Mouse (Mus musculus): Measurements from ENCODE around the gene Flna.
A peak's percentile ranks its signal among the peaks of the same experiment; 100 is the strongest.

The Flna gene

DNA sequence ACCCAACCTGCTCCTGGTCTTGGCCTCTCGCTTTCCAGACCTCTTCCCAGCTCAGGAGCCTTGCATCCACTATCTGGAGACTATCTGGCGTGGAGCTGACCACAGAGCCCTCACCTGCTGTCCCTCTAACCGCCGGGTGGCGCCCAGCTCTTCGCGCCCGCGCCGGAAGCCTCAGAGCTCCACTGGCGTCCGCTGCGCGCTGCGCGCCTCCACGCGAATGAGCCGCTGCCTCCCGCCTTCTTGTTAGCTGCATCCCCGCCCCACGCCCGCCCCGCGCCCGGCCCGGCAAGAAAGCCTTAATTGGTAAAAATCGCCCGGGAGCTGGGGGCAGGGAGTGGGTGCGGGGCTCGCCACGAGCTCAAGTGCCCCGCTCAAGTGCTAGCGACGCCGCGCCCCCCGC, at the start of gene Flna:
Flna (minus strand) TSS at position 206 of the 400 bp plus-strand sequence.
- DNase-seq: peak; percentile 79 to 80

DNA sequence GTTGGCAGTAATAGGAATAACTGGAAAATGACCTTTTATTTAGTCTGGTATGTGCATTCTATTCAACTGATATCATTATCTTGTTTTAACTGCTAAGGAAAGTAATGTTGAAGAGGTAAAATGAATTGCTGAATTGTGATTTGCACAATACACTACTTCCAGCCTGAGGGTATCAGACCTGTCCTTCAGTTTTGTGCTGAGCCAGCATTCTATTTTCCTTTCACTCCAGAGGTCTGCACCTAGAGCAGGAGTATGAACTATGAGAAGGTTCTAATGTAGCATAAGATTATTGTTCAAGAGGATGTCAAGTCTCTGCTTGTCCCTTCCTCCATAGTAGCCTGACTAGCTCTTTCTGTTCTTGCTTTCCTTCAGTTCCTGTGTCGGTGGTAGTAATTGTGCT, 48.7 kb upstream of the Flna start:
- no peak for DNase-seq

- DNase-seq: peak; percentile 92 to 96
Measured at GRCm38 (mm10) chrX:74296538-74297448, 47.2 kb upstream of the Flna start, which contains the start of gene Atp6ap1. Gene Atp6ap1, plus strand, starts transcription at chrX:74297097.

GRCm38 (mm10) chrX:74293431-74293830, 43.8 kb upstream of the Flna start:
- no peak for DNase-seq

DNA sequence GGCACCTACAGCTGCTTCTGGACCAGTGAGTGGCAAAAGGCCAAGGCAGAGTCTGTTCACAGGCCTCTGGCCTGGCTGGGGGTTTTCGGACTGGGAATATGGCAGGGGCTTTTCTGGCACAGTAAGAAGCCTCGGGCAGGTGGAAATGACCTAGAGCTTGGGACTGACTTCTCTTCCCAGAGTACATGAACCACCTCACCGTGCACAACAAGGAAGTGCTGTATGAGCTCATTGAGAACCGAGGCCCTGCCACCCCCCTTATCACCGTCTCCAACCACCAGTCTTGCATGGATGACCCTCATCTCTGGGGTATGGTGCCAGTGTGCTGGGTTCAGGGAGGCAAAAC, 33.4 kb upstream of the Flna start:
- DNase-seq: no peak

GRCm38 (mm10) chrX:74282395-74283091, 32.9 kb upstream of the Flna start:
- DNase-seq: peak; percentile 84 to 87

DNA sequence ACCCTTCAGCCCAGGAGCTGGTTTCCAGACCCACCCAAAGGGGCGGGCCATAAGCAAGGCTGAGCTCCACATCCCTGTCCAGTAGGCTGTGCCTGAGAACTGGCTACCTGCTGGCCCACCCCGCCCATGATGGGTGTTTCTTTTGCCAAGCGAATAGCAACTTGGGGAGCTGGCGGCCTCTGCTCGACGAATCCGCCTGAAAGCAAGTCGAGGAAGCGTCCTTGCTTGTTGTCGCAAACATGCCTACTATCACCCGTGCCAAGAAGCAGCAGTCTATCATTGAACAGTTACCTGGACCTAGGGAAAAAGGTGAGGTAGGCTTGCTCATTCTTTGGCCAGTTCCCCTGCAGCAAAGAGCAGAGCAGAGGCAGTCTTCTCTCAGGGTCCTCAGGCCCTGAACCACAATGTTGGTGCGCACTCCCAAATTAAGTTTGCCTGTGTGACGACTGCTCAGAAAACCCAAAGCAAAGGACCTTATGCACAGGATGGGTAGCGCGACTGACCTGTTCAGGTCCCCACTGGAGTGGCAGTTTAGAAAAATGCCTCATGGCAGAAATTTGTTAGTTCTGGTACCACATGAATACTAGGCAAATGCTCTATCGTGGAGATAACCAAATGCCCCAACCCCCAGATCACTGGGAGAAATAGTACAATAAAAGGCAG, 32.2 kb upstream of the Flna start, which contains the start of the genes Taz and Dnase1l1:
Taz (plus strand) TSS at position 181 of the 663 bp plus-strand sequence.
Dnase1l1 (minus strand) TSS at position 606 of the 663 bp plus-strand sequence.
- peak; percentile 67 to 80 for DNase-seq

- no peak for DNase-seq
Measured at GRCm38 (mm10) chrX:74281041-74281731, 31.6 kb upstream of the Flna start.

DNA sequence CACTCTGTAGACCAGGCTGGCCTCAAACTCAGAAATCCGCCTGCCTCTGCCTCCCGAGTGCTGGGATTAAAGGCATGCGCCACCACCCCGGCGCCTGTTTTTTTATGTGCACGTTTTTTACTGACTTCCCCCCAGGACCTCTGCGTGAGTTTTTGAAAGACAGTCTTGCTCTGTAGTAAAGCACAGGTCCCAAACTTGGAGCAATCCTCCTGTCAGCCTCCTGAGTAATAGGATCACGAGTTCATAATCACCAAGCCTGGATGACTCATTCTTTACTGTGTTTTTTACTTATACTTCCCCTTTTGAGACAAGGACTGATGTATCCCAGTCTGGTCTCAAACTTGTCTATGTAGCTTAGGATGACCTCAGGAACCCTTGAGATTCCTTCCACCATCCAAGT, 28.3 kb upstream of the Flna start:
- no peak for DNase-seq

DNA sequence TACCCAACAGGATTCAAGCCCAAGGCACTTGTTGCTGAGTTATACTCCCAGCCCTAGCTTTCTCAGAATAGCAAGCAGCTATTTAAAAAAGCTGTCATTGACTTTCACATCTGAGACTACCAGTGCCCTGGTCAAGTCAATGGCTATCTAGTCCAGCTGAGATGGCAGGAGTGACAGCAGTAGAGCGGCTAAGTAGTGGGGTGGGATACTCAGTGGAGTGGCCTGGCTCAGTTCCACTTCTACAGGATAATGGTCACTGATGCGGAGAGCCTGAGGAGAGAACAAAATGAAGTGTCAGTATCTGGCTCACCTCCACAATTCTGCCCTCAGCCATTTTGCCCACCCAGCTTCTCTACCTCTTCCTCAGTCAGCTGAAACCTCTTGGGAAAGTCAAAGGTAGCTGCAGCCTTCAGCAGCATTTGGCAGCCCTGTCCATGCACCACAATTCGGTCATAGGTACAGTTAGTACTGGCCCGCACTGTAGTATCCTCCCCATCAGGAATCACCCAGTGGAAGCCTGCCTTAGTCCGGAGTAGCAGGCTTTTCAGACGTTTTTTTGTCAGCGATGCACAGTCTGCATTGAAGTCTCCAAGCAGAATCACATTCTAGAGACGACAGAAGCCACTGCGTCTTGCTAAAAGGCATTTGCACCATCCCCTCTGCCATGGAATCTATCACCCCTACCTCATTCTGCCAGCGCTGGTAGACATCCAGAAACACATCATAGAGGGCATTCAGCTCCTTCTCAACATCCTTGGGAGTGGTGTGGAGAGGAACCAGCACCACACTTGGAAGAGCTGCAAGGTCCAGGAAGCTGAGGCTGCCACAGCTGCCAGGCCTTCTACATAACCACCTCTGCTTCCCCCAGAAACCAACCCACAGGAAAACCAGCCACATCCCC, 24.1 kb upstream of the Flna start:
- no peak for DNase-seq

DNA sequence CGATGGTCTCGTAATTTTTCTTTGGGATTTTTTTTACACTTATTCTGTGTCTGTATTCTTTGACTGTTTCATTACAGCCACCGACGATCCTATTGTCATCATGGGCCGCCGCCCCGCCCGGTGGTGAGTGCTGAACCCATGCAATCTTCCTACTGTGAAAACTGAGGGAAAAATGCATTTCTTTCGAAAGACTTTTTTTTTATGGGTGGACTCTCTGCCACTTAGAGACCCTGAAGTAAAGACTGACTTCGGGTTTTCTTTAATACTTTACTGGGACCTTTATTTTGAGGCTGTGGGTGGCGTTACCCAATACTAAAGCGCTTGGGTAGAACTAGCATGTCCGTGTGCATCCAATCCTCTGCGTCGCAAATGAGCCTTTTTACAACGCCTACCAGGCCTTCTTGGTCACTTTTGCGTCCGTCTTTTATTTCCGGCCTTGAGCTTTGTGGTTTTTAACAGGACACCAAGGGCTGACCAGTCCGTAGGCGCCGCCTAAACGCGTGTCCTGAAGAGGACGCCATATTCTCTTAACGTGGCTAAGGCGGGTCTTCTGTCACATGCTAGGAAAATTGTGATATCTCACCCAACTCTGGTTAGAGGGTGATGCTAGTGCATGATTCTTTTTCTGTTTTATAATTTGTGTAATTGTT, 21.4 kb upstream of the Flna start:
- peak; percentile 21 to 27 for DNase-seq

GRCm38 (mm10) chrX:74270062-74270901, 20.7 kb upstream of the Flna start, which contains the start of gene Rpl10:
Gene Rpl10, plus strand, starts transcription at chrX:74270812.
- peak; percentile 86 to 92 for DNase-seq

DNA sequence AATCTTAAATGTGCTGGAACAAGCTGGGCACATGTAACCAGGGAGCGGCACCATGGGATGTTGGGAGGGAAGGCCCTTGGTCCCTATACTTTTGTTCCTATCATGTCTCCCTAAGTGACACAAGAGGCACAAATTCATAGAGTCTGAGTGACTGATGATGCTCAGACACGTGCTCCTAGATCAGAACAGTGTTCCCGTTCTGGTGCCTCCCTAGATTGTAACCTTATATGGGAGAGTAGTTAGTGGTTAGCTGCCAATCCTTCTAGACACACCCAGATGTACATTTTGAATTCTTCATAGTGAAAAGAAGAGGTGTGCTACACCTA, 20.1 kb upstream of the Flna start:
- no peak for DNase-seq

GRCm38 (mm10) chrX:74257746-74258145, 8.1 kb upstream of the Flna start:
- no peak for DNase-seq

- no peak for DNase-seq
Measured at GRCm38 (mm10) chrX:74254888-74255565, 5.4 kb upstream of the Flna start.

- peak; percentile 88 to 92 for DNase-seq
Measured at GRCm38 (mm10) chrX:74254153-74254887, 4.7 kb upstream of the Flna start, which contains the start of gene Emd. Gene Emd, plus strand, starts transcription at chrX:74254687.

DNA sequence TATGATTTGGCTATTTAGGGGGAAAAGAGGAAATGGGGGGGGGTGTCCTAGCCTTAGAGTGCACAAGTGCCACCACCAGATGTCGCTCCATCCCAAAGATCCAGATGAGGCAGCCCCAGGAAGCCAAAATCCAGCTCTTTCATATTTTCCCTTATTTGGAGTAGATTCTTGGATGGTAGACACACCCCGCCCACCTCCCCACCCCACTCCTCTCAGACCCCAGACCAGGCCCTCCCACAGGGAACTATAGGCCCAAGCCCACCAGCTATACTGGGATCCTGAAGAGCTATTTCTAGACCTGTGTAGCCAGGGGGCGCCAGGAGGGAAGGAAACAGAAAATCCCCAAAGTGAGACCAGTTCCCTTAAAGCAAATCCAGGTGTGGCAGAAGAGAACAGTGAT, 969 bp downstream of the Flna start:
- peak; percentile 49 to 70 for DNase-seq

DNA sequence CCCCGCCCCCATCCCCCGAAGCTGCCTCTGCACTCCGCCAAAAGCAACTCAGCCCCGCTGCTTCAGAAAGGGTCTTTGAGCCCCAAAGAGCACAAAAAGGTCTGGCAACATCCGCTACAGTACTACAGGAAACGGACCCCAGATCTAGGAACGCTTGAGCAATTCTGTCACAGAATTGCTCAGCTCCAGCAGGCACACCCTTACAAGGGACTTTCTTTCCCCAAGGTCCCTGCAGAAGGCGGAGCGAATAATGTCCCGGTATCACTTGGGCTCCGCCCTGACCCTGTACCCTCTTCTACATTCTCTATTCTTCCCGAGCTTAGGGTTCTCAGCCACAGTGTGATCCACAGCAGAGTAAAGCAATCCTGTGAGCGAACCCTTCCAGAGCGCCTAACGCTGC, 2.9 kb downstream of the Flna start:
- no peak for DNase-seq

DNA sequence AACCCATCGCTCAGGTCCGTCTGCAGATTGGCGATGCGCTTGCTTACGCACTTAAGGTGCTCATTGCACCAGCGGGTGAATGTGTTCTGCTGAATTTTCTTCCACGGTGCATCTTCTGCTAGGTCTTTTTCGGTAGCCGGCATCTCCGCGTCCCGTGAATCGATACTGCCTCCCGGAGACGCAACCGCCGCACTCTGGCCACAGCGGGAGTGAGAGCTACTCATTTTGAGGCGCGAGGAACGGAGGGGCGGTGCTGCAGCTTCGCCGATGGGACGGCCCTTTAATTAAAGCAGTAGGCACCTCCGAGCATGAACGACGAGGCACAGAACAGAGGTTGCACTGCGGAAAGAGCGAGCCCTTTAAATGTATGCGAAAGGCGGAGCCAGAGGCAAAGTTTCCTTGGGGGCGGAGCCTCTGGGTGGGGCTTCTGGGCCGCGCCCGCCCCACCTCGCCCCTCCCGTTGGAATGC, 3.4 kb downstream of the Flna start:
- peak; percentile 80 to 87 for DNase-seq
